Mouse (Mus musculus): ENCODE results near the gene Otud7b.
A peak's percentile ranks its signal among the peaks of the same experiment; 100 is the strongest.
"Not testable (repeated sequence)": the region's sequence is repeated elsewhere in the genome, so short reads cannot be mapped to it uniquely, and the experiment has no call there.

Otud7b gene

DNA sequence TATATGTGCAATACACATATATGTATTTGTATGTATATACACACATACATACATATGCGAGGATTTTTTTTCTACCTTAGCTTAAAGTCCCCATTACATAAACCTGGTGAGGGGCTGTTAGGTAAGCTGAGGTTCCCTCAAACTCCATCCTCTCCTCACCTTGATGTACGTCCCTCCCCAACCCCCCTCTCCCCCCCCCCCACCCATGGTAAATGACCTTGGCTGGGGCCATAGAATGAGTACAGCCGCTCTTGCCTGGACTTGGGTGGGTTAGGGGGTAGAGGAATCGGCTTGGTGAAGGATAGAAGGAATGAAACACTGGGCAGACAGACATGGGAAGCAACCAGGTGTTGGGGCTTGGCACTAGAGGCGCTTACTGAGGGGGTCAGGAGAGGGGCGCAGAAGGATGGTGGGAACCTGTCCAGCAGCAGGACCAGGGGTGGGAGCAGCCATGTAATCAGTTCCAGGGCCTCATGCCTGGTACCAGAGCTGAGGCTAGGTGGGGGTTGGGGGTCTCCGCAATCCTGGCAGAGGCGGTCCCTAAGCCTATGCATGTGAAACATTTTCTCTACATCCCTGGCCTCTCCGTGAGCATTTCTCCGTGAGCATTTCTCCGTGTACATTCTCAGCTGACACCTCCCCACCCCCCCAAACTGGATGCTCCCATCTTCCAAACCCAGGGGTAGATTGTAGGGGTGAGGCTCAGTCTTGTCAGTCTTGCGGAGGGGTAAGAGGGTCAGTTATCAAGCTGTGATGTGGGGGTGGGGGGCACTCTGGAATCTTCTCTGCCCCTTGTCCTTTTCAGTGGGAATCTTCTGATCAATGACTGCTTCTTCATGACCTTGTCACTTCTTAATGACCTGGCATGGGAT is 77.4 kb downstream of the Otud7b start:
- no peak for DNase-seq

DNA sequence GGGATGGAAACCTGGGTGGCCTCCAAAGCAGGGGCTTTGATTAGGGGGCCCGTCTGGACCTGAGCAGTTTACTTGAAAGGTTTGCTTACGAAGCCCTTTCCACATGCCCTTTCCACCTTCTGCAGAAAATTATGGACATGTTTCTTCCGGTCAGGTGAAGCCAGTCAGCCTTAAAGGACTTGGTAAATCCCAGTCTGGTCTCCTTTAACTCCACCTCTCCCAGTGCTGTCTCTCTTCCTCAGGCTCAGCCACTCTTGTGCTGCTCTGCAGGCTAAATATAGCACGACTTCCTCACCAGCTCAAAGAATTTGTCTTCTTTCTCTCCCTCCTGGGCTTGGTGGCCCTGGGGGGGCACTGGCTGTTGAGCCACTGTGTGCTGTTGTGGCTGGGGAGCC is 78.1 kb downstream of the Otud7b start:
- no peak for DNase-seq

DNA sequence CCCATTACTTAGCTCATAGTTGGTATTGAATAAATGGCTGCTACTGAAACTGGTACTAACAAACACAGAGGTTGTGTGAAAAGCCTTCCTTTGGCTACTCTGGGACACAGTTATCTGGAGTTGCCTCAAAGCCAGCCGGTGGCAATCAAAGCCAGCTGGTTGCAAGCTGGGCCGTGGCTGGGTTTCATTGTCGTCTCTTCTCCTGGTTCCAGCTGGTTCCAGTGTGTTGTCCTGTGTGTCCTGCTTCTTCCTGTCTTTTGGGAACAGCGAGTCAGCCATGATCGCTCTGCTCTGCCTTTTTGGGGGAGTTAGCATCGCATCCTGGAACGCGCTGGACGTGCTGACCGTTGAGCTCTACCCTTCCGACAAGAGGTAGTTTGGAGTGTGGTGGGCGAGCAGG is 88.7 kb downstream of the Otud7b start:
- peak in 1 of 2 experiments; percentile 64 for DNase-seq

GRCm38 (mm10) chr3:96194966-96195365 is 90.6 kb downstream of the Otud7b start:
- DNase-seq: no peak

- DNase-seq: no peak
Observed at GRCm38 (mm10) chr3:96195616-96196313, 91.4 kb downstream of the Otud7b start.

DNA sequence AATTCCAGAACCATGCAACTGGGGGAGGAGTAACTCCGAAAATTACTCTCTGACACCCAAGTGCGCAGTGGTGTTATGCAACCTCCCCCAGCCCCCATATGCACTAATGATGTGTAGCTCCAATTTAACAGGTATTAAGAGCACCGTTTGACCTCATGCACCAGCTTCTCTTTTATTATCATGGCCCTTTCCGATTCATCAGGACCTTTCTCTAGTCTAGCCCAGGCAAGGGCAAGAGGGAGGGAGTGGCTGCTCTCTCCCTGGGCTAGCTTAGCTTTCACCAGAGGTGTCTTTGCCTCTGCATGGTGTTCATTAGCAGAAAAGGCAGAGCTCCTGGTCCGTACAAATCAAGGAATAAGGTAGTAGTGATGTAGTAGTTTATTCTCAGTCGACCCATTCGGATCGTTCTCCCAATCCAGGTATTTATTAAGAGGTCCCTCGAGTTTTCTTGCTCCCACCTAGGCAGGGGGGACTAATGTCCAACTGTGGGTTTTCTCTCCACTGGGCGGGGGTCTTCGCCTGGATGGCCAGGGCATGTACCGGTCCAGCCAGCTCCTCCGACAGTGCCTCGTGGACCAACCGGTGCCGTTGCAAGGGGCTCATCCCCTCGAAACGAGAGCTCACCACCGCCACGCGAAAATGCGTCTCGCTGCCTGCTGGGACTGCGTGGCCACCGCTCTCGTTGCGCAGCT is 92.3 kb downstream of the Otud7b start:
- no peak for DNase-seq

GRCm38 (mm10) chr3:96197129-96197749 is 92.9 kb downstream of the Otud7b start:
- peak; percentile 87 to 91 for DNase-seq

GRCm38 (mm10) chr3:96198181-96198580 is 93.9 kb downstream of the Otud7b start:
- no peak for DNase-seq

GRCm38 (mm10) chr3:96198601-96199251 is 94.4 kb downstream of the Otud7b start:
- DNase-seq: not testable (repeated sequence)

GRCm38 (mm10) chr3:96199731-96200130 is 95.4 kb downstream of the Otud7b start:
- DNase-seq: no peak

DNA sequence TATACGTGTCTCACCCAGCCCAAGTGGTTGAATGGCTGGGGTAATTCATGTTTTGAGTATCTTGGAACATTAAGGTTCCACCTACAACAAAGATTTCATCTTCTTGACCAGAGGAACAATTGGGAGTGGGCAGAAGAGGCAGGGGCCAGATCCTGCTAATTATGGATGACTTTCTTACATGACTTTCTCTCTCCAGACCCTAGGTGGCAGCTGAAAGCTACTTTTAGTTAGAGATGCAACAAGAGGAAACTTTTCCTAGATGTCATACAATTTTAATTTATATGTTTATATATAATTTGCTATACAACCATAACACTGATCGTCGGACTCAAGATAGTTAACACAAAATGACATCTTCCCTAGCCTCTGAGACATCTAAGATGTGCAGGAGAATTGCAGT is 103.5 kb downstream of the Otud7b start:
- DNase-seq: no peak

- DNase-seq: no peak
Observed at GRCm38 (mm10) chr3:96209242-96209641, 104.9 kb downstream of the Otud7b start.
